Mouse (Mus musculus) heart, postnatal 0 days (tissue): ENCODE measurements around the gene Zfpm1.

Experiments used
- CTCF ChIP-seq: IDR thresholded peaks from 2 replicates; pipeline ENCODE4 v1.5.1; 2016; ENCODE audit warnings: antibody characterized with exemption, control low read depth, low read depth
- EP300 ChIP-seq: IDR thresholded peaks from 2 replicates; pipeline ENCODE4 v1.6.1; 2016; ENCODE audit warnings: antibody characterized with exemption, low read depth

DNA sequence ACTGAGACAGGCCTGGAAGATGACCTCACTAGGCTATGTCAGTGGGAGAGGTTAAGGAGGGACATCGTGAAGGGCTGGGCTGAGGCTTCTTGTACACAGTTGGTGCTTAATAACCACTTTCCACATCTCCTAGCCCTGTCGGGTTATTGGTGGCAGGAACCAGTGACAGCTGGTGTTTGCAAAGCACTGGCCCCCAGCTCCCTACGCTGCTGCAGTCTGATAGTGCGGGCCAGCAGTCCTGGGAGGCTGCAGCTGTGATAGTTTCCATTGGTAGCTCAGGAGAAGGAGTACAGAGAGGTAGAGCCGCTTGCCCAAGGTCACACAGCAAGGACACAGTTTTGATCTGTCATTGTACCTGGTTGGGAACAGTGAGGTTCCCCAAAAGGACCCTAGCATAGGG is 19.9 kb downstream of the Zfpm1 start:
- TF ChIP-seq CTCF (no peak), EP300 (no peak)
